Mouse (Mus musculus): Measurements from ENCODE around the gene Comp. TPM values are rescaled to one million over a fixed set of nuclear protein-coding genes. Genes with fewer than 3 reads are reported as not detected.

Comp gene
- total and polyA plus RNA-seq, 3 experiments: 0.13 to 0.16 TPM; not detected in 1

GRCm38 (mm10) chr8:70405189-70405588, 31.8 kb downstream of the Comp start:
- Histone ChIP-seq H3K27ac (ENCODE audit: insufficient read depth, low read depth) (no peak overlapping the region), H3K4me3 (replicated peaks in 1 of 3; ENCODE audit: low read depth in 2 of 3, low read length in 2 of 3, poor library complexity in 1 of 3) (no peak overlapping the region), H3K27me3 (replicated peaks) (no peaks in the 10 kb centered on the region), H3K4me2 (ENCODE audit: insufficient read depth, low read depth, poor library complexity, severe bottlenecking) (no peak overlapping the region), H3K9ac (ENCODE audit: insufficient read depth, low read depth) (no peak overlapping the region), H3K4me1 (ENCODE audit: control insufficient read depth in 1 of 2, insufficient read depth in 2 of 2) (peaks cover 2 to 45% of the 10 kb centered on the region in 2 experiments; a peak in 3 of 4 replicates), H3K79me2 (replicated peaks; ENCODE audit: control insufficient read depth, extremely low read depth, insufficient read depth, poor library complexity, severe bottlenecking) (no peaks in the 10 kb centered on the region), H3K9me3 (replicated peaks; ENCODE audit: low read length) (peaks cover 5% of the 10 kb centered on the region), H3K36me3 (replicated peaks in 1 of 2; ENCODE audit: control insufficient read depth in 1 of 2, insufficient read depth in 1 of 2, low read length in 1 of 2) (peaks cover 0 to 48% of the 10 kb centered on the region in 2 experiments)
- in situ Hi-C loops (cut with MboI; ENCODE audit: low pct_ligation_motif_present, low pct_unique_long_range_greater_than_20kb, low sequenced_read_pairs) (no loop called here), dilution Hi-C loops (cut with MboI; ENCODE audit: extremely low pct_ligation_motif_present, extremely low pct_unique_long_range_greater_than_20kb, low sequenced_read_pairs) (no loop called here)
- TF ChIP-seq GABPA (IDR thresholded peaks at IDR 0.05; ENCODE audit: insufficient replicate concordance, low read depth, low read length) (no peak), BHLHE40 (IDR thresholded peaks at IDR 0.05; ENCODE audit: low read depth, low read length) (no peak), MXI1 (IDR thresholded peaks at IDR 0.05; ENCODE audit: low read depth, low read length) (no peak), USF1 (IDR thresholded peaks at IDR 0.05; ENCODE audit: low read depth, low read length) (no peak), JUN (IDR thresholded peaks at IDR 0.05; ENCODE audit: insufficient read depth, low read depth, low read length) (no peak), HCFC1 (IDR thresholded peaks at IDR 0.05; ENCODE audit: low read depth, low read length) (no peak), SIN3A (IDR thresholded peaks at IDR 0.05; ENCODE audit: low read length) (no peak), TCF12 (IDR thresholded peaks at IDR 0.05; ENCODE audit: low read depth, low read length) (no peak), SMC3 (IDR thresholded peaks at IDR 0.05; ENCODE audit: low read depth, low read length) (no peak), POLR2AphosphoS2 (IDR thresholded peaks at IDR 0.05; ENCODE audit: low read depth, low read length) (no peak), CHD1 (IDR thresholded peaks at IDR 0.05; ENCODE audit: low read depth, low read length) (no peak), MYC (IDR thresholded peaks at IDR 0.05; ENCODE audit: low read depth, low read length) (no peak), POLR2A (IDR thresholded peaks at IDR 0.05; ENCODE audit: low read depth, low read length) (no peak), MAZ (IDR thresholded peaks at IDR 0.05; ENCODE audit: low read depth, low read length) (no peak), ETS1 (conservative IDR thresholded peaks at IDR 0.05; ENCODE audit: low read depth, low read length) (no peak), KAT2A (IDR thresholded peaks at IDR 0.05; ENCODE audit: insufficient replicate concordance, low read length) (no peak)
- no peak for DNase-seq (ENCODE audit: extremely low read depth)

- dilution Hi-C loops (cut with MboI; ENCODE audit: extremely low pct_ligation_motif_present, extremely low pct_unique_long_range_greater_than_20kb, low sequenced_read_pairs) (no loop called here), in situ Hi-C loops (cut with MboI; ENCODE audit: low pct_ligation_motif_present, low pct_unique_long_range_greater_than_20kb, low sequenced_read_pairs) (no loop called here)
- Histone ChIP-seq H3K27ac (ENCODE audit: insufficient read depth, low read depth) (no peak overlapping the region), H3K4me1 (ENCODE audit: control insufficient read depth in 1 of 2, insufficient read depth in 2 of 2) (peaks cover 2 to 45% of the 10 kb centered on the region in 2 experiments; a peak in 3 of 4 replicates), H3K9me3 (replicated peaks; ENCODE audit: low read length) (peaks cover 5% of the 10 kb centered on the region), H3K27me3 (replicated peaks) (no peaks in the 10 kb centered on the region), H3K4me3 (replicated peaks in 1 of 3; ENCODE audit: low read depth in 2 of 3, low read length in 2 of 3, poor library complexity in 1 of 3) (no peak overlapping the region), H3K36me3 (replicated peaks in 1 of 2; ENCODE audit: control insufficient read depth in 1 of 2, insufficient read depth in 1 of 2, low read length in 1 of 2) (peaks cover 0 to 49% of the 10 kb centered on the region in 2 experiments), H3K9ac (ENCODE audit: insufficient read depth, low read depth) (no peak overlapping the region), H3K4me2 (ENCODE audit: insufficient read depth, low read depth, poor library complexity, severe bottlenecking) (no peak overlapping the region), H3K79me2 (replicated peaks; ENCODE audit: control insufficient read depth, extremely low read depth, insufficient read depth, poor library complexity, severe bottlenecking) (no peaks in the 10 kb centered on the region)
- DNase-seq (ENCODE audit: extremely low read depth): peak; percentile 29
- TF ChIP-seq TCF12 (IDR thresholded peaks at IDR 0.05; ENCODE audit: low read depth, low read length) (peak; percentile 63; the same call in 1 of the 2 replicates), NELFE (IDR thresholded peaks at IDR 0.05; ENCODE audit: low read depth, low read length) (no peak)
Measured at GRCm38 (mm10) chr8:70406427-70407069, 33.2 kb downstream of the Comp start.

Data from CH12.LX (cell line).